Mouse (Mus musculus) E14TG2a.4 (cell line): Measurements from ENCODE around the gene Ap1ar.

Source experiments
- CTCF ChIP-seq: conservative IDR thresholded peaks from 2 replicates; pipeline ENCODE4 v1.5.1; 2014; ENCODE audit warnings: low read length
- NANOG ChIP-seq: IDR thresholded peaks from 2 replicates; pipeline ENCODE4 v1.6.1; 2014; ENCODE audit warnings: borderline replicate concordance, low read length, mixed read lengths
- POU5F1 ChIP-seq: IDR thresholded peaks from 2 replicates; pipeline ENCODE4 v1.6.1; 2014; ENCODE audit warnings: low read length, borderline replicate concordance

- TF ChIP-seq CTCF (no peak), POU5F1 (no peak), NANOG (no peak)
Measured at GRCm38 (mm10) chr3:127864242-127864641, 26.9 kb upstream of the Ap1ar start.
